Mouse (Mus musculus) erythroblast, adult 5-6 weeks (primary cell): ENCODE data around the gene Fhad1. TPM values are rescaled to one million over a fixed set of nuclear protein-coding genes. Genes with fewer than 3 reads are reported as not detected.
"Not testable (repeated sequence)": the region's sequence is repeated elsewhere in the genome, so short reads cannot be mapped to it uniquely, and the experiment has no call there.

Experiments
- ATAC-seq: replicated peaks from 2 replicates; pipeline ENCODE4 v1.8.0; 2016; ENCODE audit warnings: moderate number of reproducible peaks, mild to moderate bottlenecking, moderate TSS enrichment, inconsistent platforms; ENCODE audit not compliant: poor library complexity, low FRiP score, severe bottlenecking
- total RNA-seq, 2 experiments: library from RNA; stranded (forward) in 1 of 2; stranded (reverse) in 1 of 2; fragments of 150-400 nt in 1 of 2; fragments of 200-764, 138-1000 nt in 1 of 2; gene quantifications; 2 replicates each; pipeline versions ENCODE4 v1.2.3 to v1.2.4; 2015 to 2017; ENCODE audit warnings: low replicate concordance in 2 of 2

Gene Fhad1
- total RNA-seq (2015; ENCODE audit: low replicate concordance): not detected in 2 replicates
- 0.17 TPM in 1 of 2 replicates, not detected in the other for total RNA-seq (2017; ENCODE audit: low replicate concordance)

- ATAC-seq: no peak
Observed at GRCm38 (mm10) chr4:142014659-142015608, at the start of gene Fhad1. Gene Fhad1, minus strand, starts transcription at chr4:142015082.

GRCm38 (mm10) chr4:142063057-142063534 is 48.2 kb upstream of the Fhad1 start:
- no peak for ATAC-seq

- ATAC-seq: no peak
Observed at GRCm38 (mm10) chr4:142061485-142062240, 46.8 kb upstream of the Fhad1 start.

GRCm38 (mm10) chr4:142060455-142061378 is 45.8 kb upstream of the Fhad1 start:
- ATAC-seq: no peak

DNA sequence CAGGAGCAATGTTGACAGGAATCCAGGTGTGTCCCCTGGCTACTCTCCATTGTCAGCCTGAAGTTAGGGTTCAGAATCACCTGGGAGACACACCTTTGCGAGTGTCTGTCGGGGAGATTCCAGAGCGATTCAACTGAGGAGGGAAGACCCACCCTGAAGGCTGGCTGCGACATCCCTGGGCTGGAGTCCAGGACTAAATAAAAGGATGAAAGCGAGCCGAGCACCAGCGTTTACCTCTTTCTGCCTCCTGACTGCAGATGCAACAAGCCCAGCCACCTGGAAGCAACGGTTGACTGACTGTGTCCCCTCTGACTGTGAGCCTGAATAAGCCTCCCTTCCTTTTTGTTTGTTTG is 44.9 kb upstream of the Fhad1 start:
- no peak for ATAC-seq

- no peak for ATAC-seq
Observed at GRCm38 (mm10) chr4:142059113-142059840, 44.4 kb upstream of the Fhad1 start.

- 0 out of 2 replicates have a peak, but pooled peaks have one; percentile 40 for ATAC-seq
Observed at GRCm38 (mm10) chr4:142057529-142058216, 42.8 kb upstream of the Fhad1 start.

- ATAC-seq: no peak
Observed at GRCm38 (mm10) chr4:142055600-142055999, 40.7 kb upstream of the Fhad1 start.

DNA sequence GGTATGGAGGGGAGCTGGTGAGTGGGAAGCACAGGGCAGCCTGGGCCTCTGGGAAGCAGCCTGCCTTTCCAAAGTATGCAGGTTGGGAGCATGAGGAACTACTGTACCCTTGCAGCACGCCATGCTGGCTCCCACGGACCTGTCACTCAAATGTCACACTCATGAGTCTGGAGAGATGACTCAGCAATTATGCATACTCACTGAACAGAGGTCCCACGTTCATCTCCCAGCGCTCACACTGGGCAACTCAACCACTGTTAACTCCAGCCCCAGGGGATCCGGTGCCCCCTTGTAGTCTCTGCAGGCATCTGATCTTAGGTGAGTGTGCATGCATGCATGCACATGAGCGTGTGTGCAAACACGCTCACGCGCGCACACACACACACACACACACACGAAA is 39.7 kb upstream of the Fhad1 start:
- ATAC-seq: no peak

GRCm38 (mm10) chr4:142053661-142054448 is 39.0 kb upstream of the Fhad1 start:
- ATAC-seq: no peak

- no peak for ATAC-seq
Observed at GRCm38 (mm10) chr4:142053261-142053660, 38.4 kb upstream of the Fhad1 start.

GRCm38 (mm10) chr4:142052391-142053132 is 37.7 kb upstream of the Fhad1 start:
- no peak for ATAC-seq

GRCm38 (mm10) chr4:142051883-142052282 is 37.0 kb upstream of the Fhad1 start:
- not testable (repeated sequence) for ATAC-seq

- no peak for ATAC-seq
Observed at GRCm38 (mm10) chr4:142049963-142050362, 35.1 kb upstream of the Fhad1 start.

DNA sequence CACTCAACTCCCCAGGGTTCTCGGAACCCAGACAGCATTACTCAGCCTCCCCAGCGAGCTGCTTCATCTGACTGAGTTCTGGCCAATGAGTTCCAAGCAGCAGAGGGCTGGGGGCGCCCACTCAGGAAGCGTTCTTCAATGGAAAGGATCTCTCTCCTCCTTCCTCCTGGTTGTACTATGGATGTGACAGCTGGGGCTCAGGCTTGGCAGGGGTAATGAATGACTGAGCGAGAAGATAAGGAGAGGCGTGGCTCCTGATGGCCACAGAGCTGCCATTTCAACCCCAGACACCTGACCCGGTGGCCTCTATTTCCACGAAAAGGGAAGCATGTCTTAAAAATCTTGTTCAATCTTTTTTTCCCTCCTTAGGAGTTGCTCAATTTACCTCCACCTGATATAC is 33.5 kb upstream of the Fhad1 start:
- no peak for ATAC-seq

DNA sequence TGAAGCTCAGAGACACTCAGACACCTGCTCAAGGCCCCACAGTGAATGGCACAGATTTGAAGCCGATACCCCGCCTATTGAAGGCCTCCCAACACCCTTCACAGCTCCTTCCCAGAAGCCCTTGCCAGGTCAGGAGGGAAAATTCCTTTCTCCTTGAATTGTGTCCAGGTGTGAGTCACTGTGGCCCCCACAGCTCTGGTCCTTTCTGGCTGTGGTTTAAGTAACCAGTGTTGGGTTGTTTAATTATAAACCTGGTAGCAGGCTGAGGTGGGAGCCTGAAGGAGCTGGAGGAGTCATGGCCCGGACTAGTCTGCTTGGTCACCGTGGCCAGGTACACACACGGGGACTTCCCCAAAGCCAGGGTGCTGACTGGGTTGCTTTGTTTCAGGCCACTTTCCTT is 32.1 kb upstream of the Fhad1 start:
- no peak for ATAC-seq

GRCm38 (mm10) chr4:142046496-142046895 is 31.6 kb upstream of the Fhad1 start:
- no peak for ATAC-seq
